Mouse (Mus musculus): ENCODE results near the gene Epb41l1. TPM values are rescaled to one million over a fixed set of nuclear protein-coding genes. Genes with fewer than 3 reads are reported as not detected.
"Not testable (repeated sequence)": the region's sequence is repeated elsewhere in the genome, so short reads cannot be mapped to it uniquely, and the experiment has no call there.

Gene Epb41l1
- 1.4 and 8.4 TPM in 2 replicates for total RNA-seq (2014; fragmentation: Nextera tagmentation)
- total RNA-seq (2017) = 0.06 and 0.44 TPM in 2 replicates
- polyA plus RNA-seq (2012) = 0.09 TPM in 1 of 2 replicates, not detected in the other

GRCm38 (mm10) chr2:156420694-156421380, at the start of gene Epb41l1:
Gene Epb41l1, plus strand, starts transcription at chr2:156420909.
- H3K36me3 ChIP-seq (replicated peaks) = no peaks in the 10 kb centered on the region
- H3K9me3 ChIP-seq (replicated peaks) = no peaks in the 10 kb centered on the region
- no peak for ATAC-seq (ENCODE audit: extremely low read depth, insufficient number of reproducible peaks, low FRiP score, poor library complexity, severe bottlenecking)
- peaks cover 10% of the 10 kb centered on the region for H3K4me1 ChIP-seq (ENCODE audit: insufficient read depth, low read depth, low read length)
- H3K4me3 ChIP-seq (ENCODE audit: low read depth, low read length) = no peak within 1 kb of the TSS; the same call in 1 of the 2 replicates
- no peak for DNase-seq (ENCODE audit: low spot score)
- peaks cover 45% of the 10 kb centered on the region for H3K27me3 ChIP-seq (ENCODE audit: insufficient read depth, low read length)
- no peak for TF ChIP-seq POLR2AphosphoS5 (IDR thresholded peaks at IDR 0.05; ENCODE audit: insufficient replicate concordance, low read depth, low read length)
- TF ChIP-seq TAL1 (conservative IDR thresholded peaks at IDR 0.05; ENCODE audit: low read depth, low read length) = no peak
- TF ChIP-seq CTCF (IDR thresholded peaks at IDR 0.05; ENCODE audit: low read depth, low read length) = no peak
- no peak for TF ChIP-seq GATA2 (IDR thresholded peaks at IDR 0.05; ENCODE audit: borderline replicate concordance, low read depth, low read length)
- no peak for TF ChIP-seq GATA1 (IDR thresholded peaks at IDR 0.05; ENCODE audit: borderline replicate concordance, low read length)

- Histone ChIP-seq H3K4me3 (ENCODE audit: low read depth, low read length) (no peak overlapping the region), H3K27me3 (ENCODE audit: insufficient read depth, low read length) (peaks cover 10% of the 10 kb centered on the region), H3K36me3 (replicated peaks) (no peaks in the 10 kb centered on the region), H3K9me3 (replicated peaks) (no peaks in the 10 kb centered on the region), H3K4me1 (ENCODE audit: insufficient read depth, low read depth, low read length) (peaks cover 8% of the 10 kb centered on the region; the same call in 1 of the 2 replicates)
- no peak for ATAC-seq (ENCODE audit: extremely low read depth, insufficient number of reproducible peaks, low FRiP score, poor library complexity, severe bottlenecking)
- no peak for DNase-seq (ENCODE audit: low spot score)
- TF ChIP-seq GATA2 (IDR thresholded peaks at IDR 0.05; ENCODE audit: borderline replicate concordance, low read depth, low read length) = no peak
- no peak for TF ChIP-seq TAL1 (conservative IDR thresholded peaks at IDR 0.05; ENCODE audit: low read depth, low read length)
- no peak for TF ChIP-seq GATA1 (IDR thresholded peaks at IDR 0.05; ENCODE audit: borderline replicate concordance, low read length)
- TF ChIP-seq POLR2AphosphoS5 (IDR thresholded peaks at IDR 0.05; ENCODE audit: insufficient replicate concordance, low read depth, low read length) = no peak
- TF ChIP-seq CTCF (IDR thresholded peaks at IDR 0.05; ENCODE audit: low read depth, low read length) = no peak
These were observed 43.8 kb upstream of the Epb41l1 start for GRCm38 (mm10) chr2:156376956-156377355.

DNA sequence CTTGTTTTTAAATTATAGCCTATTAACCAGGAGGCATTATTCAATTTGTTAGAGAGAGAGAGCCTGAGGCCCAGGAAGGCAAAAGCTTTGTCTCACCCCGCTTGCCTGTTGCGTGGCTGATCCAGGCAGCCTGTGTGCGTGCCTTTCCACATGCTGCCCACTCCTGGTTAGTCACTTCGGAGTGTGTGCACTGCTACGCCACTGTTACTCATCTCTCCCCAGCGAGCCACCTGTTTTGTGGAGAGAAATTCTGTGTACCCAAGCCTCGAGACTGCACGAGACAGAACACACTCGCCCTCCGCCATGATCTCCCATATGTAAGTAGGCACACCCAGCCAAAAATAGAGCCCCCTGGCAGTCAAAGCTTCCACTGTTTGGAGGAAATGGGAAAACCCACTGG, 40.8 kb upstream of the Epb41l1 start:
- Histone ChIP-seq H3K4me3 (ENCODE audit: low read depth, low read length) (no peak overlapping the region), H3K9me3 (replicated peaks) (peaks cover 2% of the 10 kb centered on the region; the same call in 1 of the 2 replicates), H3K27me3 (ENCODE audit: insufficient read depth, low read length) (peaks cover 8% of the 10 kb centered on the region), H3K4me1 (ENCODE audit: insufficient read depth, low read depth, low read length) (peaks cover 13% of the 10 kb centered on the region; the same call in 1 of the 2 replicates), H3K36me3 (replicated peaks) (no peaks in the 10 kb centered on the region)
- no peak for DNase-seq (ENCODE audit: low spot score)
- ATAC-seq (ENCODE audit: extremely low read depth, insufficient number of reproducible peaks, low FRiP score, poor library complexity, severe bottlenecking) = no peak
- TF ChIP-seq GATA2 (IDR thresholded peaks at IDR 0.05; ENCODE audit: borderline replicate concordance, low read depth, low read length) (no peak), POLR2AphosphoS5 (IDR thresholded peaks at IDR 0.05; ENCODE audit: insufficient replicate concordance, low read depth, low read length) (no peak), CTCF (IDR thresholded peaks at IDR 0.05; ENCODE audit: low read depth, low read length) (no peak), GATA1 (IDR thresholded peaks at IDR 0.05; ENCODE audit: borderline replicate concordance, low read length) (no peak), TAL1 (conservative IDR thresholded peaks at IDR 0.05; ENCODE audit: low read depth, low read length) (no peak)

DNA sequence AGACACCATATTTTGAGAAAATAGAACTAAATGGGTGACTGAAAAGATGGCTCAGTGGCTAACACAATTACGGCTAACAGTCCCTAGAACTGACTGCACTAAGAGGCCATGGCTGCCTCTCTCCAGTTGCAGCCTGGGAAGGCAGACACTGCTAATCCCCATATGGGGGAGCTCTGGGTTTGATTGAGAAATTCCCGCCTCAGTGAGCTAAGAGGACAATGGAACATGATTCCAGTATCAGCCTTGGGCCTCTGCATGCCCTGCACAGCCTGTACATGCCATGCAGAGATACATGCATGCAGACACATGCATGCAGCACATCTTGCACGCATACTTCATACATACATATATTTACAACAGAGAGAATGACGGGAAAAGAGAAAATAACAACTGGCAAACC, 39.4 kb upstream of the Epb41l1 start:
- H3K36me3 ChIP-seq (replicated peaks) = peaks cover 3% of the 10 kb centered on the region
- H3K4me1 ChIP-seq (ENCODE audit: insufficient read depth, low read depth, low read length) = peaks cover 13% of the 10 kb centered on the region; the same call in 1 of the 2 replicates
- DNase-seq (ENCODE audit: low spot score) (no peak), ATAC-seq (ENCODE audit: extremely low read depth, insufficient number of reproducible peaks, low FRiP score, poor library complexity, severe bottlenecking) (no peak)
- no peak overlapping the region for H3K4me3 ChIP-seq (ENCODE audit: low read depth, low read length)
- H3K27me3 ChIP-seq (ENCODE audit: insufficient read depth, low read length) = peaks cover 8% of the 10 kb centered on the region
- TF ChIP-seq POLR2AphosphoS5 (IDR thresholded peaks at IDR 0.05; ENCODE audit: insufficient replicate concordance, low read depth, low read length) (no peak), GATA1 (IDR thresholded peaks at IDR 0.05; ENCODE audit: borderline replicate concordance, low read length) (no peak), CTCF (IDR thresholded peaks at IDR 0.05; ENCODE audit: low read depth, low read length) (no peak), TAL1 (conservative IDR thresholded peaks at IDR 0.05; ENCODE audit: low read depth, low read length) (no peak), GATA2 (IDR thresholded peaks at IDR 0.05; ENCODE audit: borderline replicate concordance, low read depth, low read length) (no peak)
- peaks cover 2% of the 10 kb centered on the region; the same call in 1 of the 2 replicates for H3K9me3 ChIP-seq (replicated peaks)

DNA sequence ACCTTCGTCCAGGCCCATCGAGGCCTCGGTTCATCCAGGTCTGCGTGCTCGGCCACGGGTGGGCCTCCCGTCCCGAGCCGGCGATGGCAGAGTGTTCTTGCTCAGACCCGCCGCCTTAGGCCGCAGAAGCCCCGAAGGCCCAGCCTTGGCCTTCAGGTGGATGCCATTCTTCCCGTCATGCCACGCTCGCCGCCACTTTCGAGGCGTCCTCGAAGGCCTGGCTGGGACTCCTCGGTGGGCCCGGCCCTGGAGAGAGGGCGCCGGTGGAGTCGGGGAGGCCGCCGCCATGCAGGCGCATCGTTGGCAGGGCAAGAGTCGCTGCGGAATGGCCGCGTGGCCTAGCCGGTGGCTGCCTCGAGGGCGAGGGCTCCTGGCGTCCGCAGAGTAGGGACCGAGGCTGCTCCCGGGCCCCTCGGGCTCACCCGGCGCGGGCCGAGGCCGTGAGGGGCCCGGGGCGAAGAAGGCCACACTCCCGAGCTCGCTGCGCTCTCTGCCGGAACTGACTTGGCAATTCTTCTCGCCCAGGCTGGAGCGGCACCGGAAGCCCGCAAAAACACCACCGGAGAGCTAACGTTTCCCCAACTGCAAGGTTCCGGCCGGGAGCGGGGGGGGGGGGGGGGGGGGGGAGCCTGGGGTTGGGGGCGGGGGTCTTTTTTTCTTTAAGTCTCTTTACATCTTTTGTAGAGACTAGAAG, 28.1 kb upstream of the Epb41l1 start:
- peak; percentile 89 for ATAC-seq (ENCODE audit: extremely low read depth, insufficient number of reproducible peaks, low FRiP score, poor library complexity, severe bottlenecking)
- H3K4me3 ChIP-seq (ENCODE audit: low read depth, low read length) = peak overlapping the region; percentile 66
- peak; percentile 81 for DNase-seq (ENCODE audit: low spot score)

DNA sequence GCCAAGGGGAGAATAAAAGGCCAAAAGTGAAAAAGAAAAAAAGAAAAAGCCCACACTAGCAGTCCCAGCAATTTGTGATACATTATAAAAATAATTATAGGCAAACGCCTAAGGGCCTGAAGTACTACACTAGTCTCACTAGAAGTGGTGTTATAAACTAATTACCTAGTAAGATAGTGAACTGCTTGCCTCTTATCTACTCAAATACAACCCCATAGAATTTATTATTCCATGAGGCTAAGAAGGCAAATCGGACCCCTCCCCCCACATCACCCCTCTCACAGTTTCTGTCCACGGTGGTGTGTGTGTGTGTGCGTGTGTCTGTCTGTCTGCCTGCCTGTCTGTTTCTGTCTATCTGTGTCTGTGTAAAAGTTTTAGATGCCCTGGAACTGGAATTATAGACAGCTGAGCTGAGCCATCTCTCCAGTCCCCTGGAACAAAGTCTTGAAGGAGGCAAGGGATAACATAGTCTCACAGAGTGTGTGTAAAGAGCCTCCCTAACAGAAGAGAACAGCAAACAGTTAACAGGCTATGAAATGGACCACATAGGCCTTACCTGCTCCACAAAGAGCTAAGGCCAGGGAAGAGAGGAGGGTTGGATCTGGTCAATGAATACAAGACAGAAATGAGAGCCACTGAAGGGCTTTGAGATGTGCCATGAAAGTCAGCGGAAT, 27.4 kb upstream of the Epb41l1 start:
- no peaks in the 10 kb centered on the region for H3K9me3 ChIP-seq (replicated peaks)
- DNase-seq (ENCODE audit: low spot score) = peak; percentile 8
- TF ChIP-seq GATA1 (IDR thresholded peaks at IDR 0.05; ENCODE audit: borderline replicate concordance, low read length) = no peak
- TF ChIP-seq CTCF (IDR thresholded peaks at IDR 0.05; ENCODE audit: low read depth, low read length) = no peak
- no peak for TF ChIP-seq GATA2 (IDR thresholded peaks at IDR 0.05; ENCODE audit: borderline replicate concordance, low read depth, low read length)
- TF ChIP-seq POLR2AphosphoS5 (IDR thresholded peaks at IDR 0.05; ENCODE audit: insufficient replicate concordance, low read depth, low read length) = no peak
- TF ChIP-seq TAL1 (conservative IDR thresholded peaks at IDR 0.05; ENCODE audit: low read depth, low read length) = no peak
- H3K36me3 ChIP-seq (replicated peaks) = no peaks in the 10 kb centered on the region
- H3K27me3 ChIP-seq (ENCODE audit: insufficient read depth, low read length) = peaks cover 3% of the 10 kb centered on the region
- peak overlapping the region; percentile 4; the same call in 1 of the 2 replicates for H3K4me3 ChIP-seq (ENCODE audit: low read depth, low read length)
- no peak for ATAC-seq (ENCODE audit: extremely low read depth, insufficient number of reproducible peaks, low FRiP score, poor library complexity, severe bottlenecking)
- peaks cover 17% of the 10 kb centered on the region for H3K4me1 ChIP-seq (ENCODE audit: insufficient read depth, low read depth, low read length)

More for the DNA sequence above, 28.1 kb upstream of the Epb41l1 start:
- H3K9me3 ChIP-seq (replicated peaks); H3K36me3 ChIP-seq (replicated peaks); H3K27me3 ChIP-seq (ENCODE audit: insufficient read depth, low read length): not testable (repeated sequence)
- peaks cover 18% of the 10 kb centered on the region for H3K4me1 ChIP-seq (ENCODE audit: insufficient read depth, low read depth, low read length)
